Mouse (Mus musculus): ENCODE measurements around the gene Igfbp4.

GRCm38 (mm10) chr11:99047120-99047519 lies 6.1 kb downstream of the Igfbp4 start:
- TF ChIP-seq CTCF (IDR thresholded peaks at IDR 0.05; ENCODE audit: borderline replicate concordance, extremely low read depth, insufficient read depth, insufficient read length) (no peak), POLR2A (IDR thresholded peaks at IDR 0.05; ENCODE audit: borderline replicate concordance, extremely low read depth, insufficient read depth, insufficient read length, poor library complexity, severe bottlenecking) (no peak)
